Mouse (Mus musculus): Measurements from ENCODE around the gene Olfr564. TPM values are rescaled to one million over a fixed set of nuclear protein-coding genes. Genes with fewer than 3 reads are reported as not detected.

Gene Olfr564
- polyA plus RNA-seq (2015; fragmentation: Nextera tagmentation; extraction: Ambion mirVana) = not detected in 2 replicates

GRCm38 (mm10) chr7:102803180-102803579 lies at the start of gene Olfr564:
TSS of gene Olfr564 (plus strand) at chr7:102803480.
- Histone ChIP-seq H3K36me3 (ENCODE audit: control insufficient read depth, insufficient read depth) (no peaks in the 10 kb centered on the region), H3K27me3 (replicated peaks; ENCODE audit: control insufficient read depth, insufficient read depth, low read length) (no peaks in the 10 kb centered on the region), H3K4me1 (replicated peaks; ENCODE audit: control insufficient read depth, insufficient read depth, low read length) (no peaks in the 10 kb centered on the region), H3K27ac (ENCODE audit: low read length) (no peak within 1 kb of the TSS), H3K9me3 (ENCODE audit: control insufficient read depth, low read length) (no peaks in the 10 kb centered on the region), H3K4me2 (ENCODE audit: low read length) (no peak within 1 kb of the TSS), H3K4me3 (replicated peaks; ENCODE audit: low read length) (no peak within 1 kb of the TSS), H3K9ac (replicated peaks; ENCODE audit: low read depth, low read length) (no peak within 1 kb of the TSS)
- ATAC-seq = no peak

GRCm38 (mm10) chr7:102759266-102759665 lies 44.0 kb upstream of the Olfr564 start, which contains the start of the genes Olfr560 and Olfr78:
TSS of gene Olfr560 (minus strand) at chr7:102759366.
TSS of gene Olfr78 (minus strand) at chr7:102759471.
- WGBS = 70% methylated on average over 4 of the region's 4 CpGs
- Histone ChIP-seq H3K4me1 (replicated peaks; ENCODE audit: control insufficient read depth, insufficient read depth, low read length) (no peaks in the 10 kb centered on the region), H3K4me3 (replicated peaks; ENCODE audit: low read length) (no peak within 1 kb of the TSS), H3K9me3 (ENCODE audit: control insufficient read depth, low read length) (no peaks in the 10 kb centered on the region), H3K36me3 (ENCODE audit: control insufficient read depth, insufficient read depth) (no peaks in the 10 kb centered on the region), H3K4me2 (ENCODE audit: low read length) (no peak within 1 kb of the TSS), H3K9ac (replicated peaks; ENCODE audit: low read depth, low read length) (no peak within 1 kb of the TSS), H3K27ac (ENCODE audit: low read length) (no peak within 1 kb of the TSS), H3K27me3 (replicated peaks; ENCODE audit: control insufficient read depth, insufficient read depth, low read length) (no peaks in the 10 kb centered on the region)
- no peak for ATAC-seq

- no peak within 1 kb of the TSS for H3K9ac ChIP-seq (replicated peaks; ENCODE audit: low read depth, low read length)
- ATAC-seq = no peak
- H3K4me2 ChIP-seq (ENCODE audit: low read length) = no peak within 1 kb of the TSS
Observed at GRCm38 (mm10) chr7:102770921-102771320, 32.4 kb upstream of the Olfr564 start, which contains the start of gene Olfr561. TSS of gene Olfr561 (plus strand) at chr7:102771221.

More at GRCm38 (mm10) chr7:102770921-102771320, 32.4 kb upstream of the Olfr564 start, which contains the start of gene Olfr561:
- H3K36me3 ChIP-seq (ENCODE audit: control insufficient read depth, insufficient read depth) = no peaks in the 10 kb centered on the region
- no peak within 1 kb of the TSS for H3K4me3 ChIP-seq (replicated peaks; ENCODE audit: low read length)
- no peak within 1 kb of the TSS for H3K27ac ChIP-seq (ENCODE audit: low read length)
- H3K9me3 ChIP-seq (ENCODE audit: control insufficient read depth, low read length) = no peaks in the 10 kb centered on the region
- H3K4me1 ChIP-seq (replicated peaks; ENCODE audit: control insufficient read depth, insufficient read depth, low read length) = no peaks in the 10 kb centered on the region
- WGBS = 84% methylated on average over 2 of the region's 2 CpGs
- H3K27me3 ChIP-seq (replicated peaks; ENCODE audit: control insufficient read depth, insufficient read depth, low read length) = no peaks in the 10 kb centered on the region

Other genes with a start within 250 kb of the Olfr564 start
- 0.41 TPM in 1 of 2 replicates, not detected in the other for gene Trim21, start 238.0 kb upstream of the Olfr564 start, polyA plus RNA-seq (2015; fragmentation: Nextera tagmentation; extraction: Ambion mirVana)
- not detected in 2 replicates for gene Olfr550, start 232.0 kb upstream of the Olfr564 start, polyA plus RNA-seq (2015; fragmentation: Nextera tagmentation; extraction: Ambion mirVana)
- gene Olfr551, start 211.6 kb upstream of the Olfr564 start, polyA plus RNA-seq (2015; fragmentation: Nextera tagmentation; extraction: Ambion mirVana) = not detected in 2 replicates
- gene Olfr552, start 205.7 kb upstream of the Olfr564 start, polyA plus RNA-seq (2015; fragmentation: Nextera tagmentation; extraction: Ambion mirVana) = not detected in 2 replicates
- not detected in 2 replicates for gene Olfr553, start 185.3 kb upstream of the Olfr564 start, polyA plus RNA-seq (2015; fragmentation: Nextera tagmentation; extraction: Ambion mirVana)
- not detected in 2 replicates for gene Olfr554, start 165.0 kb upstream of the Olfr564 start, polyA plus RNA-seq (2015; fragmentation: Nextera tagmentation; extraction: Ambion mirVana)
- not detected in 2 replicates for gene Olfr555, start 144.7 kb upstream of the Olfr564 start, polyA plus RNA-seq (2015; fragmentation: Nextera tagmentation; extraction: Ambion mirVana)
- gene Olfr556, start 138.6 kb upstream of the Olfr564 start, polyA plus RNA-seq (2015; fragmentation: Nextera tagmentation; extraction: Ambion mirVana) = not detected in 2 replicates
- gene Trim68, start 116.2 kb upstream of the Olfr564 start, polyA plus RNA-seq (2015; fragmentation: Nextera tagmentation; extraction: Ambion mirVana) = 5.6 and 5.8 TPM in 2 replicates
- not detected in 2 replicates for gene Olfr557, start 107.6 kb upstream of the Olfr564 start, polyA plus RNA-seq (2015; fragmentation: Nextera tagmentation; extraction: Ambion mirVana)
- not detected in 2 replicates for gene Olfr558, start 101.3 kb upstream of the Olfr564 start, polyA plus RNA-seq (2015; fragmentation: Nextera tagmentation; extraction: Ambion mirVana)
- not detected in 2 replicates for gene Olfr33, start 84.4 kb upstream of the Olfr564 start, polyA plus RNA-seq (2015; fragmentation: Nextera tagmentation; extraction: Ambion mirVana)
- gene Olfr559, start 76.0 kb upstream of the Olfr564 start, polyA plus RNA-seq (2015; fragmentation: Nextera tagmentation; extraction: Ambion mirVana) = not detected in 2 replicates
- gene Olfr560, start 44.1 kb upstream of the Olfr564 start, polyA plus RNA-seq (2015; fragmentation: Nextera tagmentation; extraction: Ambion mirVana) = not detected in 2 replicates
- gene Olfr78, start 44.0 kb upstream of the Olfr564 start, polyA plus RNA-seq (2015; fragmentation: Nextera tagmentation; extraction: Ambion mirVana) = not detected in 2 replicates
- not detected in 2 replicates for gene Olfr561, start 32.3 kb upstream of the Olfr564 start, polyA plus RNA-seq (2015; fragmentation: Nextera tagmentation; extraction: Ambion mirVana)
- gene Olfr566, start 55.3 kb downstream of the Olfr564 start, polyA plus RNA-seq (2015; fragmentation: Nextera tagmentation; extraction: Ambion mirVana) = not detected in 2 replicates
- not detected in 2 replicates for gene Olfr568, start 73.6 kb downstream of the Olfr564 start, polyA plus RNA-seq (2015; fragmentation: Nextera tagmentation; extraction: Ambion mirVana)
- gene Olfr569, start 87.4 kb downstream of the Olfr564 start, polyA plus RNA-seq (2015; fragmentation: Nextera tagmentation; extraction: Ambion mirVana) = not detected in 2 replicates
- 0.20 TPM in 1 of 2 replicates, not detected in the other for gene Olfr570, start 91.1 kb downstream of the Olfr564 start, polyA plus RNA-seq (2015; fragmentation: Nextera tagmentation; extraction: Ambion mirVana)
- not detected in 2 replicates for gene Olfr571, start 114.1 kb downstream of the Olfr564 start, polyA plus RNA-seq (2015; fragmentation: Nextera tagmentation; extraction: Ambion mirVana)
- gene Olfr572, start 120.9 kb downstream of the Olfr564 start, polyA plus RNA-seq (2015; fragmentation: Nextera tagmentation; extraction: Ambion mirVana) = not detected in 2 replicates
- gene Olfr573-ps1, start 139.1 kb downstream of the Olfr564 start, polyA plus RNA-seq (2015; fragmentation: Nextera tagmentation; extraction: Ambion mirVana) = not detected in 2 replicates
- gene Olfr574, start 145.0 kb downstream of the Olfr564 start, polyA plus RNA-seq (2015; fragmentation: Nextera tagmentation; extraction: Ambion mirVana) = not detected in 2 replicates
- not detected in 2 replicates for gene Olfr575, start 155.3 kb downstream of the Olfr564 start, polyA plus RNA-seq (2015; fragmentation: Nextera tagmentation; extraction: Ambion mirVana)
- gene Olfr576, start 159.2 kb downstream of the Olfr564 start, polyA plus RNA-seq (2015; fragmentation: Nextera tagmentation; extraction: Ambion mirVana) = not detected in 2 replicates
- not detected in 2 replicates for gene Olfr577, start 172.5 kb downstream of the Olfr564 start, polyA plus RNA-seq (2015; fragmentation: Nextera tagmentation; extraction: Ambion mirVana)
- not detected in 2 replicates for gene Olfr578, start 185.8 kb downstream of the Olfr564 start, polyA plus RNA-seq (2015; fragmentation: Nextera tagmentation; extraction: Ambion mirVana)
- gene Olfr582, start 234.5 kb downstream of the Olfr564 start, polyA plus RNA-seq (2015; fragmentation: Nextera tagmentation; extraction: Ambion mirVana) = not detected in 2 replicates
- gene Olfr583, start 247.8 kb downstream of the Olfr564 start, polyA plus RNA-seq (2015; fragmentation: Nextera tagmentation; extraction: Ambion mirVana) = not detected in 2 replicates

Measured in forebrain, embryonic 16.5 days (tissue).